Mouse (Mus musculus): ENCODE data around the gene Slc11a1.

Gene Slc11a1

DNA sequence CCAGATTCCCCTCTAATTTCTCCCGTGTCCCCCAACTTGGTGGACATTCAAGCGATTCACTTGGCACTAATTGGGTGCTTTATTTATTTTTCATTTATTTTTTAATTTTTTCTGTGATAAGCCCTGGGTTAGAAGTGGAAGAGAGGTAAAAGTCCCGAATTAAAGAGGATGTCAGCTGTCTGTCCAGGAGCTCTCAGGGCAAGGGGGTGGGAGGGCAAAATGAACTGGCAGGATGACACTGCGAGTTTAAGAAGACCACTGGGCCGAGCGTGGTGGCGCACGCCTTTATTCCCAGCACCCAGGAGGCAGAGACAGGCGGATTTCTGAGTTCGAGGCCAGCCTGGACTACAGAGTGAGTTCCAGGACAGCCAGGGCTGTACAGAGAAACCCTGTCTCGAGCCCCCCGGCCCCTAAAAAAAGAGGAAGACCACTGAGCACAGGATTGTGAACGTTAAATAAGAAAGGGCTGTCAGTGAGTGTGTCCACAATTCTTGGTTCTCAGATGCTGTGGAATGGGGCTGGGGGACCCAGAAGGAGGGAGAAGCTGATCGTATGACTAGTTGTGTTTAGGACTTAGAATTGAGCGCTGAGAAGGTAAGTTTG lies 12.5 kb downstream of the Slc11a1 start:
- DNase-seq: no peak

DNA sequence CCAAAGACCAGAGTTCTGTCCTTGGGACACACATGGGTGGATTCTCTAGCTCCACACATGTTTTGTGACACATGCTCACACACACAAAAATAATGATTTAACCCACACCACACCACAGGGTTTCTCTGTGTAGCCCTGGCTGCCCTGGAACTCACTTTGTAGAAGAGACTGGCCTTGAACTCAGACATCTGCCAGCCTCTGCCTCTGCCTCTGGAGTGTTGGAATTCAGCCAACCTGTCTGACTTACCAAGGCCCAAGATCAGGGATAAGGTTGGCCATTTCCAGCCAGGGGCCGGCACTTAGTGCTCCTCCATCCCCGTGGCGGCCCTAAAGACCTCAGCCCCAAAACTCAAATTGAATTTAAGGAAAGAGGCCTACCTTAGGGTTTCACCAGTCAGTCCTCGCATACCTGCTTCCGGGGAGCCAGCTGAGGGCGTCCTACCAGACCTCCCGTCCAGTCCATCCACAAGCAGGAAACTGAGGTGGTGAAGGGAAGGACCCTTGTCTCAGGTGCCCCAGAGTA lies 13.5 kb downstream of the Slc11a1 start:
- no peak for DNase-seq

DNA sequence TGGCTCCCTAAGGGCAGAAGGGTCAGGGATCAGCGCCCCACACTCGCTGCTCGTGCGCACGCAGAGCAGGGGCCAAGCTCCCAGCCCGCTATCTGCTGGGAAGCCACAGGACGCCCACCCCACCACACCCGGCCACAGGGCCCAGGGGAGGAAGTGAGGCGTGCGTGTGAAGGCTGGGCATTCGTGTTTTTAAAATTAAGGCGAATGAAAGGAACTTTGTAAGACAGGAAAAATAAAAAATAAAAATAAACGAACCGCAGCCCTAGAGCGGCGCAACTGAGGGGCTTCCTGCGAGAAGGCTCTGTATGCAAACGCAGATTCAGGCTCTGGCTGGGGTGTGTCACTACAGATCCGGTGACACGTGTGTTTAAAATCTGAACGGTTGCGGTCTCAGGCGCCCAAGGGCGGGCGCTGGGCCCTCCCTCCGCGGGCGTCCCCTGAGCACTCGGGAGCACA lies 14.9 kb downstream of the Slc11a1 start:
- DNase-seq: peak; percentile 60 to 71

DNA sequence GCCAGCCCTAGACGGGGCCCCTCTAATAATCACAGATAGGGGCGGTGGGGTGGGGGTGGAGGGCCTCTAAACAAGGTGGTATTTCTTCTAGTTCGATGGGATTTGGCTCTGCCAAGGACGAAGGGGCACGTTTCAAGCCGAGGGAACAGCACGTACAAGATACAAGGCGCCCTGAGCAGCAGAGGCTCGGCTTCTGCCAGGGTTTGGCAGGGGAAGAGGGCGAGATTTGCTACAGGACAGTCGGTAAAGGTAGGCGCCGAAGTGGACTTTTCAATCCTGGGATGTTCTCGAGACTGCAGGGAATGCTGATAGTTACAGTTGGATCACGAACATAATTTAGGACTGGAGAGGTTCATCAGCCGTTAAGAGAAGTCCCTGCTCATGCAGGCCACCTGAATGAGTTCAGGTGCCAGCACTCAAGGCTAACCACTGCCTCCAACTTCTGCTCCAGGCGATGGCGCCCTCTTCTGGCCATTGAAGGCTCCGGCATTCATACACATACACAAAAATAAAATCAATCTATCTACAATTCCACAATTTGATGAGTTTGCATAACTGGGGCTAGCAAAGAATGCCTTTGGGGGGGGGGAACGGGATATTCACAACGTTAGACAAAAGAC lies 15.4 kb downstream of the Slc11a1 start:
- peak; percentile 78 to 80 for DNase-seq

DNA sequence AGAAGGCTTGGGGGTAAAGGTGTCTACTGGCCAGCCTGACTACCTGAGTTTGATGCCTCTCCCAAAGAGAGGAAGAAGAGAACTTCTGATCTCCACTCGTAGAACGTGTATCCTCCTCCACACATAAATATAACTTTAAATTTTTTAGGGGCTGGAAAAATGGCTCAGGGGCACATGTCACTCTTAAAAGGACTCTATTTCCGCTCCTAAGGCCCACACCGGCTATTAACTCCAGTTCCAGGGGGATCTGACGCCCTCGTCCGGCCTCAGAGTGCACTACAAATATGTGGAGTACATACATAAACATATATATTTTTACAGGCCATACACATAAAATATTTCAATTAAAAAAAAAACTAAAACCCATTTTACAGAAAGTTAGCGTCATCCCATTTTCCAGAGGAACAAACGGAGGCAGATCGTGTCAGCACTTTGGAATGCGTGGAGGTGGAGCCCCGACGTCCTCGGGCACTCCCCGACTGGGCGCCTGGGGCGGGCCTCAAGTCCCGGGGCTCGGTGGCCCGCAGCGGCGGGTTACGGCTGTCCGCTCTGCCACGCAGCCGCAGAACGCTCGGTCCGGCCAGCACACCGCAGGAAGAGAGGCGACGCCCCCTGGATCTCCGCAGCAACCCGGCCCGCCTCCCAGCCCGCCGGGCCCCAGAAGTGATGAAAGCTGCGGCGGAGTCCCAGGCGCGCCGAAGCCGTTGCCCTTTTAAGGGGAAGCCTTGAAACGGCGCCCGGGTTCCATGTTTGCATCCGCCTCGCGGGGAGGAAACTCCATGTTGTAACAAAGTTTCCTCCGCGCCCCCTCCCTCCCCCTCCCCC lies 16.1 kb downstream of the Slc11a1 start, which contains the start of gene Ctdsp1:
TSS of gene Ctdsp1 (plus strand) at position 586 of the 825 bp plus-strand sequence.
- DNase-seq: peak; percentile 98 to 100

DNA sequence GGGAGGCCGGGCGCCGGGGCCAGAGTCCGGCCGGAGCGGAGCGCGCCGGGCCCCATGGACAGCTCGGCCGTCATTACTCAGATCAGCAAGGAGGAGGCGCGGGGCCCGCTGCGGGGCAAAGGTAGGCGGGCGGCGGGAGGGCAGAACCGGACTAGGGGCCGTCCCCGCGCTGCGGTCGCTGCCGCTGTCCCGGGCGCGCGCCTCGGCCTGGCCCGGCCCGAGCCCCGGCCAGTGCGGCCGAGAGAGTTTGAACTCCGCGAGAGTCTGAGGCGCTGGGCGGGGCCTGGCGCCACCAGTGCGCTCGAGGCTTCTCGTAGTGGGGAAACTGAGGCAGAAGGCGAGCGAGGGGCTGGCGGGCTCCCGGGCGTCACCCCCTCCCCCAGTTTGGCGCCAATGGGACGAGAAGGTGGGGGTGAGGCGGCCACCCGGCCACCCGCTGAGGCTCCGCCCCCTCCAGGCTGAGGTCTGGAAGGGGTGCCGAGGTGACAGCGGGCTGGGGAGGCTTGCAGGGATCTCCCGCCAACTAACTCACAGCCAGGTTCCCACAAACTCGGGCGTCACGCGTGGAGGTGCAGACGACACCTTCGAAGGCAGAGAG lies 16.9 kb downstream of the Slc11a1 start:
- peak; percentile 88 to 90 for DNase-seq

DNA sequence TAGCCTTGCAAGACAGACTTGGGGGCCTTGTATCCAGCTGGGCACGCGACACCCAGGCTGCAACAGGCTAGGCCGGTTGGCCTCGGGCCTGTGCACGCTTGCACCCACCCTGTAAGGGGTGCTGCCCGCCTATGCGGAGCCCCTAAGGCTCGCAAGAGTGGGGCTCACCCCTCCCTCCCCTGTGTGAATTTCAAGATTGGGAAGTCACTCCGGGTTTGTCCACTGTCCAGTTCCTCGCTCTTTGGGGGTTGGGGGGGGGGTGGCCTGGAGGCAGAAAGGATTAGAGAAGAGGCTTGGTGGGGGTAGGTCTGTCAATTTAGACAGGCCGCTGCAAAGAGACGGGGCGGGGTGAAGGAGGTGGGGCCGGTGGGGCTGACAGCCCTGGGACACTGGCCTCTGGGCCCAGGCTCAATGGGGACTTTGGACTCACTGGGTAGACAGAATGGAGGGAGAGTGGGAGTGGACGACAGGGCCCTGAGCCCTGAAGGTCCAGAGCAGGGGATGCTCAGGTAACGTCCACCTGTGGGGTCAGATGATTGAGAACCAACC lies 17.5 kb downstream of the Slc11a1 start:
- peak; percentile 47 to 62 for DNase-seq

DNA sequence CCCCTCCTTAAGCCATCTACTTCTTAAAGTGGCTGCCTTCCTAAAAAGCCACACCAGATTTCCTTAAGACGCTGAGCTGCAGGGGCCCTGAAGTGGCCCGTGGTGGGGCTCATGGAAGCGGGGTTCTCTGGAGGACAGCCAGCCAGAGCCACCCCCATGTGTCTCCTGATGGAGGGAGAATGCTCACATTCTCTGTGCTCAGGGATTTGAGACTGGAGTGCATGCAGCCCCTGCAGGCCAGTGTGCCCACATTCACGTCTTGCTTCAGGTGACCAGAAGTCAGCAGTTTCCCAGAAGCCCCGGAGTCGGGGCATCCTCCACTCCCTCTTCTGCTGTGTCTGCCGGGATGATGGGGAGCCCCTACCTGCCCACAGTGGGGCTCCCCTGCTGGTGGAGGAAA lies 18.0 kb downstream of the Slc11a1 start:
- DNase-seq: peak in 1 of 2 experiments; percentile 29

DNA sequence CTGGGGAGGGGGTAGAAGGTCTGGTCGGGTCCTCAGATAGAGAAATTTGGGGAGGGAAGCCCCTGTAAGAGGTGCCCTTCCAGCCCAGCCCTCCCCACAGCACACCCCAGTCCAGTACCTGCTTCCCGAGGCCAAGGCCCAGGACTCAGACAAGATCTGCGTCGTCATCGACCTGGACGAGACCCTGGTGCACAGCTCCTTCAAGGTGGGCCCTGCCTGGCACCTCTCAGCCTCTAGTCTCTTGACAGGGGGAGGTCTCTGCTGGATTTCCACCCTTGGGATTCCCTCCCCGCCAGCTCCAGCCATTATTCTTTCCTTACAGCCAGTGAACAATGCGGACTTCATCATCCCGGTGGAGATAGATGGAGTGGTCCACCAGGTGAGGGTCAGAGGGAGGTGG lies 18.7 kb downstream of the Slc11a1 start:
- no peak for DNase-seq

DNA sequence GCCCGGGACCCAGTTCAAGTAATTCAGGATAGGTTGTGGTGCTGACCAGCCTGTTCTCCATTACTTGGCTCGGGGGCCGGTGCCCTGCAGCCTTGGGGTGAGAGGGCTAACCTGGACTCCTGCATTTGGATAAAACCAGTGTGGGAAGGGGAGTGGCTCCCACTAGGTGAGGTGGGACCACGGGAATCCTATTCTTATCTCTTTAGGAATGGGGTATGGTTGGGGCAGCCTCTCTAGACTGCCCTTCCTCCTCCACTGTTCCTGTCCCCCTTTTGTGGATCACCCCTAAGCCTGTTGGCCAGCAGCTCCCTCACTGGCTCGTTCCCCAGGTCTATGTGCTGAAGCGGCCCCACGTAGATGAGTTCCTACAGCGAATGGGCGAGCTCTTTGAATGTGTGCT lies 19.3 kb downstream of the Slc11a1 start:
- no peak for DNase-seq

DNA sequence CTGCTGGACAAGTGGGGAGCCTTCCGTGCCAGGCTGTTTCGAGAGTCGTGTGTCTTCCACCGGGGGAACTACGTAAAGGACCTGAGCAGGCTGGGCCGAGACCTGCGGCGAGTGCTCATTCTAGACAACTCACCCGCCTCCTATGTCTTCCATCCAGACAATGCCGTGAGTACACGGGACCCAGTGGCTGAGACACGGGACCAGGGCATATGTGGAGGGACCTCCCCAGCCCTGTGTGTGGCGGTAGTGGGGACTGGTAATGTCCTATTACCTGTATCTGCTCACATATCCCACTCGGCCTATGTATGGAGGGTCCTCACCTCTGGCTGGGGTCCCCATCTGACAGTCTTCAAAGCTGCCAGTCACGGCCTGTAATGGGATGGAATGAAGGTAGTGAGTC lies 19.9 kb downstream of the Slc11a1 start:
- DNase-seq: no peak

DNA sequence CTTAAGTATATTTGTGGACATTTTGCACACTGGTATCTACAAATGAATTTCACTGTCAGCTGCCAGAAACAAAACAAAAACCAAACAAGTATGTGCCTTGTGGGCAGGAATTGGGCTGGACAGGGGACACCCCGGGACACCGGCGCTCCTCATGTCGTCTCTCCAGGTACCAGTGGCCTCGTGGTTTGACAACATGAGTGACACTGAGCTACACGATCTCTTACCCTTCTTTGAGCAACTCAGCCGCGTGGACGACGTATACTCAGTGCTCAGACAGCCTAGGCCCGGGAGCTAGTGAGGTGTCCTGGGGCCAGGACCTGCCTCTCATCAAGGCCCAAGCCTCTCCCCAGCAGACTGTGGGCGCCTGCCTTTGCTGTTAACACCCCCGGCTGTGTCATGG lies 20.3 kb downstream of the Slc11a1 start:
- no peak for DNase-seq

DNA sequence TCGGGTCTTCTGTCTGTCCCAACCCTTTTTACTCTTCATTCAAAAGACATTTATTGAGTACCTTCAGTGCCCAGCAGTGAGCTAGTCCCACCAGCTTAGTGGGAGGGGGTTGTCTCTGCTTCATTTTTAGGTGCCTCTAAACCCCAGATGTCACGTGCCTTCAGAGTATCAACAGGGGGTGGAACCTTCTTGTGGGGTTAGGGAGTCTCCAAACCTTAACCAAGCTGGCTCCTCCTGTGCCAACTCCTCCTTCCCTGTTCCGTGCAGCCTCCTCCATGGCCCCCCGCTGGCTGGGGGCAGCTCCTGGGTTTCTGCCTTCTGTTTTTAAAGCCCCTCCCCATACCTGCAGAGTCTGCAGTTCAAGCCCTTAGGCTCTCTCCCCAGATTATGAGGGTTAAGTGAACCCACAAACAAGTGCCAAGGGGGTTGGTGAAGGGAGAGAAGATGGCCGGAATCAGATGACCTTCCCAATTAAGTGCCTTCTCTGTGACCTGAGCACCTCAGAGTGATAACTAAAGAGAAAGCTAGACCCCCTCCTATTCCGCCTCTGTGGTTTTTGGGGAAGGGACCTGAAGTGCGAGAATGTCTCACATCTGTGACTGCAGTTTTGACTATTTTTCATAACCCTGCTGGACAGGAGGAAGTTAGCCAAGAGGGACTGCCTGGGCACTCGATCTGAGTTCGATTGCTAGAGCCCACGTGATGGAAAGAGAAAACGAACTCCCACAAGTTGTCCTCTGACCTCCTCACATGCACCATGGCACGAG lies 21.6 kb downstream of the Slc11a1 start:
- DNase-seq: peak in 1 of 2 experiments; percentile 16

DNA sequence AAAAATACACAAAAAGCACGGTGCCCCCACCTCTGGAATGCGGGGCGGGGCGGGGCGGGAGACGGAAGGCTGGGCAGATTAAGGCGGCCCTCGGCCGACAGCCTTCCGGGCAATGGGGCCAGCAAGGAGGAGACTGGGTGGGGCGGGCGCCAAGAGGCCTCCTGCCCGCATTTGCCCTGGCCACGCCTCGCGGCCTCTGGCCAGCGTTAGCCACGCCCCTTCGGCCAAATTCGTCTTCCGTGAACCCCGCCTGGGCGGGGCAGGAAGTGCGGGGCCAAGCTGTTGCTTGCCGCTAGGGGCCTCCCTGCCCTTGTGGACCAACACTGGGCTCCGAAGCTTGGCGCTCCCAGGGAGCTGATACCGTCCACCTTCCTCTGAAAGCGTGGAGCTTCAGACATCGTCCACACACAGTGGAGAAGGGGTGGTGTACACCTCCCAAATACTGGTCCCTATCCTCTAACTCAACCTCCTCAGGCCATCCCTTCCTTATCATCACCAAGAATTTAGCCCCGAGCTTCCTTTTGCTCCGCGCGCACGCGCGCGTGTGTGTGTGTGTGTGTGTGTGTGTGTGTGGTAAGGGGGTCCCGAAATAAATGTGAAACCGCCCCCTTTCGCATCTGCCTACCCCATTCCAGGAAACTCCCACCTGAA lies 22.4 kb downstream of the Slc11a1 start:
- peak; percentile 100 for DNase-seq

DNA sequence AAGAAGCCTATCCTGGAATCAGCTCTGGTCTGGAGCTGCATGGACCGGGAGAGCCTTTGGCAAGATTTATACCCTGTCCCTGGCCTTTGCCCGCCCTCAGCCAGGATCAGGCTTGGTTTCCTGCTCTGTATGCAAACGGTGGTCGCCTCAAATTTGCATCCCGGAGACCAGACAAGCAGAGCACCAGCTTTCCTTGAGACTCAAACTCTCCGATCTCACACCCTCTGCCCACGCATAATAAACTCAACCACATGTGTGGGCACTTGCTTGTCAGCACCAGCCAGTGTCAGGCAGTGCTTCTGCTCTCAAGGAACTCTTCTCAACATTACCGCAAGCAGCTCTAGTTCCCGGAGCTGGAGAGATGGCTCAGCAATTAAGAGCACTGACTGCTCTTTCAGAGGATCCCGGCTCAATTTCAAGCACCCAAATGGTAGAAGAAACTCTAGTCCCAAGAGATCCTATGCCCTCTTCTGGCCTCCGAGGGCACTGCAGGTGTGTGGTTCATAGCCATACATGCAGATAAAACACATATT lies 23.0 kb downstream of the Slc11a1 start:
- peak; percentile 81 to 84 for DNase-seq

DNA sequence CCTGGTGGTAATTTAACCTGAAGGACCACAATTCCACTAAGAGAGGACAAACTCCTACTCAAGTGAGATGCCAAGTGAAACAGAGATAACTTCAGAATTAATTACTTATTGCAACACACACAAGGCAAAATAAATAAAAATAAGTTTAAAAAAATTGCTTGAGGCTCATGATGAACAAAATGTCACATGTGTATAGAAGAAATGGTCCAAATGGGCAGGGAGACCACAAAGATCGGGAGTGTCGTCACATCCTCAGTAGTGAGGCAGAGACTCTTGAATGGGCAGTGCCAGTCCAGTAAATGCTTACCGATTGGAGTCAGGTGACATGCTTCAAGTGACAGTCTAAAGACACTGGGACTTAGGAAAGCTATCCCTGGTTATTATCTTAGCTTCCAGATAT lies 25.5 kb downstream of the Slc11a1 start:
- no peak for DNase-seq

DNA sequence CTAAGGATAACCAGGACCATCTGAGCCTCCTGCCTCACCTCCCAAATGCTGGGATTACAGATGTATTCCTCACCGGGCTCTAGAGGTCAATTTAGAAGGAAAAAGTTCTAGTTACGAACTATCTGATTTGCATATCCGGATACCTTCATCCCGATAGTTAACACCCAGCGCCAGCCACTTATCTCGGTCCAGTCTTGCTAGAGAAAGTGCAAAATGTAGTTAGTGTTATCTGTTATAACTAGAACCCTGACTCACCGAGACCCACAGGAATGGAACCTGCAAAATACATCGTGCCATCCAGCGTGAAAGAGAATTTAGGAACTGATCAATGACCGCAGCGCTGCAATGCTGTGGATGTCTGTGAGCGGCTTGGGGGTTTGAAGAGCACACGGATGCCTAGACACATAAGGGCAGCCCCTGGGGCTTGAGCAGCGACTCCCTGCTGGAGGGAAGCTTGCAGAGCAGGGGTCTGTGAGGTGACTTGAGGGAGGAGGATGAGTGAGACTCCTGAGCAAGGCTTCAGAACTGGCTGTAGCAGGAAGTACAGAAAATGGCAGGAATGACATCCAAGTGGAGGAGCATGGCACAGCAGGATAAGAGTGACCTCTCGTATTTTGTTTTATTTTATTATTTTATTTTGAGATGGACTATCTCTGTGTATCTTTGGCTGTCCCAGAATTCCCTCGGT lies 26.2 kb downstream of the Slc11a1 start:
- no peak for DNase-seq

DNA sequence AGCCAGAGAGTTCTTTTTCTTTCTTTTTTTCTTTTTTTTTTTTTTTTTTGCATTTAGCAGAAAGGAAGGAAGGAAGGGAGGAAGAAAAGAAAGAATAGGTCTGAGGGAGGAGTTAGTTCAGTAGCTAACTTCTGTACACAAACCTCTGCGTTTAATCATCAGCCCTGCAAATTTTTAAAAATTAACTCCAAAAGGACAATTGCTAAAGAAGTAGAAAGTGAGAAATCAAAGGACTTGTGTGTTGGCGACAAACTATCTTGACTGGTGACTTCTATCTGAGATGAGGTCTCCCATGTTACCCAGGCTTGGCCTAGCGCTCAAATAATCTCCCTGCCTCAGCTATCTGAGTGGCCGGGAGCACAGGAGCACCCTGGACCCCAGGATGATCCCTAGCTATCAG lies 29.2 kb downstream of the Slc11a1 start:
- DNase-seq: no peak

DNA sequence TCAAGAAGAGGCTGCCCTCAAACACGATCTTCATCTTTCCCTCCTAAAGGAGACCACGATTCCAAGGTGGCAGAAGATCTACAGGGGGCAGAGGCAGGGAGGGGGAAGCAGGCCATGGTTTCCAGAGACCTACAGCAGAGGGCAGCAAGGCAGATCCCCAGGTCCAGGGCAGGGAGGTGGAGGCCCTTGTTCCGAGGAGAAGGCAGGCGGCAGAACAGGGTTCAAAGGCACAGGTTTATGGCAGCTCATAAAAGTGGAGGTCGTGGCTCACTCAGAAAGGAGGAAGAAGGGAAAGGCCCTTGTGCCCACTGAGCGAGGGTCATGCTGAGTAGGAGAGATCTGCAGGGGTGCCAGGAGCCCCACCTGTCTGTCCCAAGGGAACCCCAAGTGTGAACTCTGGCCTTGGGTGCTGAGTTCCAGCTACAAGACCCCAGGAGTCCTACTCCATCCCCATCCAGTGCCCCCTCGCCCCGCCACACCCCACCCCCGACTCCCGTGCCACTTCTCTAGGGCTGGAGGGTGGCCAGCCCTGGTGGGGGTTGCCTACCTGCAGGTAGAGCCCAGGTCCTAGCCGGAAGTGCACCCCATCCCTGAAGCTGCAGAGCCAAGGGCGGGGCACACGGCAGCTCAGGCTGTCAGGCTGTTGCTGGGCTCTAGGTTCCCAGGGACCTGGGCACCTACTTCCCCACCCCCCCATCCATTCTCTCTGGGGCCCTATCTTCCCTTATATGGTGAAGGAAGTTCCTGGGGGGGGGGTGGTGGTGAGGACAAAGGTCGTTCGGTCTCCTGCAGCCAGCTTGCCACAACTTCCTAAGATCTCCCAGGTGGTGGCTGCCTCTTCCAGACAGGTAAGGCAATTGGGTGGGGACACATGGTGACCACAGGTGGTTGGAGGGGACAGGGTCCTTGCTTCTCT lies 33.9 kb downstream of the Slc11a1 start, which contains the start of gene Vil1:
TSS of gene Vil1 (plus strand) at position 788 of the 916 bp plus-strand sequence.
- DNase-seq: no peak

Measured in lung, postnatal 4 days (tissue).